Mouse (Mus musculus) cerebellum, adult 8-10 months (tissue): ENCODE data around the gene Kcnip4.
A peak's percentile ranks its signal among the peaks of the same experiment; 100 is the strongest.

Experiments
- DNase-seq: peaks from one replicate; pipeline ENCODE4 v3.0.0; 2022

Gene Kcnip4

DNA sequence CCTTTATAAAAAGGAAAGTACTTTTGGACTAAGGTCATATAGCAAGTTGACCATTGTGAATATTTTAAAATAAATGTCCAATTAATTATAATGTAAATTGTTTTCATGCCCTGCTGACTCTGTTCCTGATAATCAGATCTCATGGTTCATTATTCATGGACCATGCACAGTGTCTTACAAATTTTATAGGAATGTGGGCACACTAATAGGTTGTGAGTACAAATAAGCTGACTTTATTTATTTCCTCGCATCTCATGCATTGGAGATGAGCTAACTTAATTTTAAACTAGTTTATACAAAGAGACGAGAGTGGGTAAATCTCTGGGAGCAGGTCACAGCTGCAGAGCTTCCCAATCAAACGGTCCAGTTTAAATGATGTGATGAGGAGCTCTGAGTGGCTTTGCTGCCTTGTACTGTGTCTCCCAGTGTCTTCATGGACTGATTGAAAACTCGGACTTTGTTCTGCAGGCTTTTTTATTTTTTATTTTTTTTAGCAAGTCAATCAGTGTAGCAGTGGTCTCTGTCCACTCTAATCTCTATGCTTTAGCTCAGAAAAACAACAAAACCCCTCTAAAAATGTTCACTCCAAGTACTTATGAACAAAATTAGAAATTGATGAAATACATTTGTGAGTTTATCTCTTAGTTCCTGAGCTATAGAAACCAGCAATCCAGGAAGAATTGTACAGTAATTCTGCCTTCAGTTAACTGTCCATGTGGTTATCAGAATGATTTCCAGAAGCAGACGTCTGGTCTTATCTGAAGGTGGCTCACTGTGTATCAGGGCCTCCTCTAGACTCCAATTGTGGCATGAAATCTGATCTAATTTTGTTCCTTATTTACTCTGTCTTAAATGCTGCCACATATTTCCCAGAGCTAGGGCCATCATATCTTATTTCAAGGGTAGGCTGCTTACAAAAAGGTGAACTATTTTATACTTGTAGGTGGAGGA lies 979.6 kb downstream of the Kcnip4 start:
- no peak for DNase-seq

DNA sequence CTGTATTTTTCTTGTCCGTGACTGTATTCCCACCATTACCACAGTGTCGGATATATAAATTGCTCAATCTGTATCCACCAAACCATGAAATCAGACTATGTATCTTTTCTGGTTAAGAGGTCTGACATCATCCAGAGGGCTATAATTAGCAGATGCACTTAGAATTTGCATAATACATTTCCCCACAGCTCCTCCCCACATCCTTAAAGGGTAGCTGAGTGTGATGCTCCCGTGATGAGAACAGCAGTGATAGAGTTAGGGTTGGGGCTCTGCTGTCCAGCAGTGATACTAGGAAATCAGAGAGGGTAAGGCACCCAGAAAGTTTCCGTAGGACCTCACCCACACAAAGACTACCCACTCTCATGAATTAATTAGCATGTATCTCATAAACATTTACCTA lies 1006.7 kb downstream of the Kcnip4 start:
- DNase-seq, result no peak

DNA sequence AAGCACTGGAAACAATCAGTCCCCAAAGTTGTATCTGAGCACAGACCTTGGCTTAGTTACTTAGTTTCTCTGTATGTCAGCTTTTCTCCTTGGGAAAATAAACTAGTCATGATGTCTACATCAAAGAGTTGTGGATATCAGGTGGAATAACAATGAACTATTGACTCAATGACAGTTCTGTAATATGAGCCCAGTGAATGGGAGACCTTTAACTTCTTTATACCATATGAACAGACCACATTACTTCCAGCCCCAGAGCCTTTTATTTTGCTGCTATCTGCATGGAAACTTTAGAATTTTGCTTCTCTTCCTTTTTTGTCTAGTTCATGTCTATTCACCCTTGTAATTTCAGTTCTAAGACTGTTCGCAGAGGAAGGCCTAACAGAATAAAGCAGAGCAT lies 1011.4 kb downstream of the Kcnip4 start:
- DNase-seq, result no peak

DNA sequence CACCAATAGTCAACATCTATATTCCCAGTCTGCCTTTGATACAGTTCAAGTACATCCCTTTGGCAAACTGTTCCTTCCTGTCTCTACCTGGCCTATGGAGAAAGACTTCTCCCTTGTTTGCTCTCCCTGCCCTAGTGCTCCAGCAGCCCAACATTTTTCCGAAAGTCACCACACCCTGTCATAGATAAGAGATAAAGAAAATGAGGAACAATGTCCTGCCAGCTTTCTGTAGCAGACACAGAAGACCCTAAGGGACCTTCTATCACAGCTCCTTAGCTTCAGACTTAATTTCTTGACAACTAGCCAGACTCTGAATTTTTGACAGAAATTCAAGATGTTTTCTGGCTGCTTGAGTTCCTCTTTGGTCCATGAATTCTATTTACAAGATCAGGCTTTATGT lies 1013.4 kb downstream of the Kcnip4 start:
- no peak for DNase-seq

DNA sequence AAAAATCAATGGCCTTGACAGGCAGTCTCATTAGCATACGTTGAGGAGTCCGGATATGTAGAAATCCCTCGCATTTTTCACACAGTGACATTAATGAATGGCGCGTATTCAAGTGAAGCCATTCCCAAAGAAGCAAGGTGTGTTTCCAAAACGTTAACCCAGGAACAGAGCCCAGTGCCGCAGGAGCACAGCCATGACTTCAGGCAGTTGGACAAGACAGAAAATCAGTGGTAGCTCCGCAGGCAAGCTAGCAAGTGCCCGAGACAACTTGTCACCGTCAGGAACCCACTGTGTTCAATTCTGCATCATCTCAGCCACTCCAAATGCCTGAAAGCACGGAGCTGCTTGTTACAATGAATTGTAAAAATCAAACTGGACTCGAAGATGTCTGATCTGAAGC lies 1014.5 kb downstream of the Kcnip4 start:
- peak; percentile 23 for DNase-seq

DNA sequence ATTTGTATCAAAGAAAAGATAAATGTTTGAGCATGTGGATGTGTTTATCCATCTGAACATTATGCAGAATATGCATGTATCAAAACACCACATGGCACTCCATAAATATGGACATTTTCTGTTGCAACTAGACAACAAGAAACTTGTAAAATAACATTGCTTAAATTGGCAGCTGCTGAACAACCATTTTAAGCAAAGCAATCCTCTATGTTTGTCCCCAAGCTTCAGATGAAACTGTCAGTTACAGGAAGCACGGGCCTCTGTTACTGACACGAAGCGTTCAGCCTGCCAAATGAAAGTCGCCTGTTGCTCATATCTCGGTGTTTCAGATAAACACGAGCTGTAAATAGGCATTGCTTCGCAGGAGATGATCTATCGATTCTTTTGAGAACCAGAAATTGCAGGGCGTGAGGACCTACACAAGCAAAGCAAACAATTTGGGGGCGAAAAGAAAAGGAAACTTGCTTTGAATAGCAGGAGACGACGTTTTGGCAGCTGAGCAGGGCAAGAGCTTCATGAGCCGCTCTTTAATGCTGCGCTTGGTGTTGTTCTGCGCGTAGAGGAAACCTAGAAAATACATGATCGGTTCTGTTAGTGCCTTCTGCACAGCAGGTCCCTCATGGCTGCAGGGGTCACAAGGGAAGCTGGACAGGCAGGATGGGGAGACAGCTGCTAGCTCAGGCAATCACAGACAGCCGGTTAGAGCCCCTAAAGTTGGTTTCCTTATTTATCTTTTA lies 1015.3 kb downstream of the Kcnip4 start:
- DNase-seq, result peak; percentile 2

DNA sequence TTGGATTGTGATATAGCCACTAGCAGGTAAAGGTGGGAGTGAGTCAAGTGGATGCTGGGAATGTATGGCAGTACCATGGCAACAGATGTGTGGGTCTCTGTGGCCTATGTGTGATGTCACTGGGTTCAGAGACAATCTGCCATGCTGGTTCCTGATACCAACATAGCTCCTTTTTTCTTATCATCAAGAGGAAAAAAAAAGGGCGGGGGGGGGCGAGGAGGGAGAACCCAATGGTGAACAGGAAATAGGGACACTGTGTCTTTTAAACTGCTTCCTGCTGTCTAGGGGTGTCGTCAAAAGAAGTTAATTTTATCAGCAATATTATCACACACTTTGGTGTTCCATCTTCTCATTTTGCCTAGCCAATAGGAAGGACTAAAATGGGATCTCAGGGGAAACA lies 1021.6 kb downstream of the Kcnip4 start:
- DNase-seq, result no peak

DNA sequence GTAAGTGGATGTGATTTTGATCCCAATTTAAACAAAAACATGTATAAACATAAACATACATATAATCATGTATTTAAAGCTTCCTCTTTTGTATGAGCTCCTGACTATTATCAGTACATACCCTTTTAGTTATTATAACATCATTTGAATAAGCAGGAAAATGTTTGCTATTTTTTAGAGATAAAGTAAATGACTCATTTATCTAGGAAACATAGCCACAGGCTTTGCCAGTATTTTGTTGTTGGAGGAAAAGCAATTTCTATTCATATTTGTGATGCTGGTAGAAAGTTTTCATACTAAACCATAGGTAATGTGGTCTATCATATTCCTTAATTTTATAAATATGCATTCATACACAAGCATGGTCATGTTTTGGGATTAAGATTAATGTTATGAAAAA lies 1022.3 kb downstream of the Kcnip4 start:
- DNase-seq, result no peak

DNA sequence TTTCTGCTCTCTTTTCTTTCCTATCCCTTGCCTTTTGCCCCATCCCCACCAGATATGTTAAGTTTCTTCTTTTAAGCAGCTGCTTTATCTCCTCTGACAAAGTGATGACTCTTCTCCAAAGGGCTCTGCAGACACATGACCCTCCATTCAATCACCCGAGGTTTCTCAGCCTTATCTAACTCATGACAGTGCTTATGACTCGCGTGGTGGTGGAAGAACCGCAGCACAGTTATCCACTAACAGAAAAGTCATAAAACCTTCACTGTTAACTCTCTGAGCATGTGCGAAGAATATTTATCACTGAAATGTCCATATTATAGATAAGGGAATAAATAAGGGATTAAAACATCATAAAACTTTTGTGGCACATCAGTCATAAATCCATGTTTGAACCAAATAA lies 1024.5 kb downstream of the Kcnip4 start:
- no peak for DNase-seq

DNA sequence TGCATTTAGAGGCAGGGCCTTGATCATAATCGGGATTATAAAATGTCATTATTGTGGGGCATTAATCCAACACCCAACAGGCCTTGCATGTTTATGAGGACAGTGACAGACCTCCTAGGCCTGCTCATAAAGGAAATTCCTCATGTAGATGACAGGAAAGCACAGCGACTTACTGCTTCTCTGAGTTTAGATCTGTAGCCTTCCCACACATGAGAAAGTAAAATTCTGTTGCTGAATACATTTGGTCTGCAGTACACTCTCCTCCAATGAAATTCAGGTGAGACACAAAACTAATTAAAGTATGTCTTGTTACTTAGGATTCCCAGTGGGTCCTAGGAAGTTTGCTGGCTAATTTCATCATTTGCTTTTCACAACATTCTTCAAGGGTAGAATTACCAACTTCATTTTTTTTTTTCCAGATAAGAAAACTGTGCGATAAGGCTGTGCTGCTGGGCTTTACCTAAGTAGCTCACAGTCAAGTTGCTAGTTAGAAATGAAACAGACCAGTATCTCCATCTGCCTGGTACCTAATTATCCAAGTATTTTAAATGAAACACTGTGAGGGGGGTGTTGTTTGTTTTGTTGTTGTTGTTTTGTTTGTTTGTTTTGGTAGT lies 1033.7 kb downstream of the Kcnip4 start:
- no peak for DNase-seq

DNA sequence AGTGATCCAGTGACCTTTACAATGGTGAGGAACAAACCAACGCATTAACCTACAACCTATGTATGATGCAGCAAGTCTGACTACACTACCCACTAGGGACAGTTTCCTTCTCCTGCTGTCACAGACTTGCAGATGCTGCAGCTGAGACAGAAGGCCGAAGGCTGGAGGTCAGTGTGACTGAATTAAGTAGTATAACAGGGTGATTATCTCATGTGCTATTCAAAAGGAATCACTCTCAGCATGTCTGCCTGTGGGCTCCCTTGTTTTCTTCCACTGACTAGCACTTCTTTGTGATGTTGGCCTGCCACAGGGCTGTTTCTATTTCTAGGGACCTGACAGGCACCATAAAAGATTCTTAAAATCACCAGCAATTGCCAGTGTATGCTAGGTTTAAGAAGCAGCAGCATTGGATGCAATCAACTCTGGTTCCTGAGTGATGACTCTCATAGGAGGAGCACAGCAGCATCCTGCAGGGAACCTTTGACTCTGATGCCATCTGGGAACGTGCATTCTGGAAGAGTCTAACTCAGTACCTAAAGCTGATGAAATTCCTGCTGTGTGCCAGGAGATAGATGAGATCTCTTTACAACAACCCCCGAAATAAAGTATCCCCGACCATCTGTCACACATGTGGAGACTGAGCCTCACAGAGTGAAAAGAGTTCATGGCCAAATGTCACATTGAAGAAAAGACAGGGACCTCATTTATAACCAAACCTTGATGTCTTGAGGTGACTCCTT lies 1035.0 kb downstream of the Kcnip4 start:
- DNase-seq, result peak; percentile 2

DNA sequence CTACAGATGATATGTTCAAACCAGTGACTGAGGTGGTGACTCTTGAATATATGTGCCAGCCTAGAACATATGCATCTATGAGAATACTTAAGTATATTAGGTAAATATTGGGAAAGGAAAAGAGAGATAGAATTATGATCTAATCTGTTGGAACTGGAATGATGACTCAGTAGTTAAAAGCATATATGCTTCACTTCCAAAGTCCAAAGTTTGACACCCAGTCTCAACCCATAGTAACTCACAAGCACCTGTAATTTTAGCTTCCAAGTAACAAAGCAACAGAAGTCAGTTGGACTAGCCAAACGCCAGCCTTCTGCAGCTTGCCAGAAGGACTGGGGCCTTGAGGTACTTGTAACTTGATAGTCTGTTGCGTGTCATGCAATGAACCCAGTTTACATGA lies 1041.6 kb downstream of the Kcnip4 start:
- no peak for DNase-seq

DNA sequence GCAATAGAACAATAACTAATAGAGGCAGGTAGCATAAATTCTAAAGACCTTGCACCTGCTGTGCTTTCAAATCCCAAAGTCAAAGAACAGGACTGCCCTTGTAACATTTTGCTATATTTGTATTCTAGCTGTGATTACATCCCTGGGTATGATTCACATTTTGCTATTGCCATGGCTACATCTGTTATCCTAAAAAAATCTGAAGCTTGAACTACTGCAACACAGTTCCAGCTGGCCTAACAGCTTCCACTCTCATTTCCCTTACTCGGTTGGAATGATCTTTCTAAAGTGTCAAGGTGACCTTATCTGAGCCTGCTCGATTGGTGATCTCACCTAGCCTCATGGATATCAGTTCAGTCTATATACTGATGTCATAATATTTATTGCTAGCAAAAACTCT lies 1064.5 kb downstream of the Kcnip4 start:
- DNase-seq, result no peak

DNA sequence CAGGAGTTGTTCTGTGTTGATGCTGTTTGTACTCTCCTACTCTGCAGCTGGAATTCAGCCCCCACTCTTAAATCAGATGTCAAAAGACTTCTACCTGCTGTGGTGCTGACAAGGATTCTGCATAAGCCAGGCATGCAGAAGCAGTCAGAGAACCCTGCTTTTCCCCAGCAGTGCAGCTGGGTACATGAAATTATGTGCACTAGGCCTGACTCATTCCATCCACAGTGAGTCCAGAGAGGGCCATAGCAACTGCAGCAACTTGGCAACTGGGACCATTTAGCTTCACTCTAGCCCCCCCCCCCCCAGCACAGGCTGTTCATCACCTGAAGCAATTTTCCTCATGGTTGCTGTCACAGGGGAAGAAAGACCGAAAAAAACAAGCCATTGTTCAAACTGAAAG lies 1075.8 kb downstream of the Kcnip4 start:
- DNase-seq, result no peak

DNA sequence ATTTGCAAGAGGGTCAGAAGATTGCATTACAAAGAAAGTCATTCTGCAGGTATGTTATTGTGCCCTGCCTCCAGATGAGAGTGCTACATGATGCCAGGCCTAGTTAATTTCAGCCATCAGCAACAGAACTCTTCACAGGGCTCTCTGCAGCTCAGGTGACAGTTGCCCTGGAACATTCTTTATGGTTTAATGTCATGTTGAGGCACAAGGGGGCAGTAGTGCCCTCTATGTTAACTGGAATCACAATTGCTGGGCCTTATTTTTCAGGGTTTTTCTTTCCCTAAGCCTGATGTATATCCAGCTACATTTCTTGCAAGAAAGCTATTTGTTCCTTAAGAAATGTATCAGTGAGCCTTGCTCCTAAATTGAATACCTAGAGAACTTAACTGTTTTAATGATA lies 1094.2 kb downstream of the Kcnip4 start:
- DNase-seq, result peak; percentile 42

DNA sequence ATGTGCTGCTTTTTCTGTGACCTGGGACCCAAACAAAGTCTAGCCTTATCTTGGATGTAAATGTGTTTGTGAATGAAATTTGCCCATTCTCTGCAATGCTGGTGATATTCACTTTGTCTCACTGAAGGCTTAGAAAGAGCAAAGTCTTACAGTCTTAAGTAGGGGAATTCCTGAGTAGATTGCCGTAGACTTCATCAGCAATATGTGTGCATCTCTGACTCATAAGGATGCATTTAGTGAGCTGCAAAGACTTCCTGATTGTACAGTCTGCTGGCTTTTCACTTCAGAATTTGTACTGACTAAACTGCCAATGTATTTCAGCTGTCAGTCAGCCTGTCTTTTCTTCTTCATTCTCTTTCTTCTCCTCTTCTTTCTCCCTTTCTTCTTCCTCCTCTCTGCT lies 1102.8 kb downstream of the Kcnip4 start:
- DNase-seq, result no peak

DNA sequence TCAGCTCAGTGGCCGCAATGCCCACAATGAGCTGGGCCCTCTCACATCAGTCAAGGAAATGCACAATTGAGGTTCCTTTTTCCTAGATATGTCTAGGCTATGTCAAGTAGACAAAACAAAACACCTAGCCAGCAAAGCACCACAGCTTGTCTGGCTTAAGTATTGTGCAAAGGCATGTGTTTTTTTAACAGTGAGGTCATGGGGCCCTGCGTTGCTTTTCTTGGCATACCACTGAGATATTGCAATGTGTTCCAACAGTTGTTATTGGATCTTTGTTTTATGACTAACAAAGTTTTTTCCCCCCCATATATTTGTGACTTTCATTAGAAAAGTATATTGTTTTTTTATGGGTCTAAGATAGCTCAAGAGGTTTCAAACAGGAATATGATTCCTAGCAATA lies 1105.0 kb downstream of the Kcnip4 start:
- no peak for DNase-seq

DNA sequence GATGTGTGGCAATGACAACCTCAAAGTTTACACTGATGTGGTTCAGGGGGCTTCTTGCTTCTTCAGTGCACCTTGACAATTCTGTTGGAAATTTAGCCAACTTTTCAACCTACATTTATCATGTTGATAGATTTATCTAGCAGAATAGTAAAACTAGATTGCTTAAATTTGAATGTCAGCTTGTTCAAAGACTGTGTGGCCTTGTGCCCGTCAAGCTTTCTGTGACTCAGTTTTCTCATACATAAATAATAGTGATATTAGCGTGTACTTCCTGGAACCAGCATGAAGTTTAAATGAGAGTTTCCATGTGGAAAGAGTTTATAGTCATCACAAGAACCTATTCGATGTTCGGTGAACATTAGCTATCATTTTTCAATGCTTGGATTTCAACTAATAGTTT lies 1112.4 kb downstream of the Kcnip4 start:
- DNase-seq, result no peak

DNA sequence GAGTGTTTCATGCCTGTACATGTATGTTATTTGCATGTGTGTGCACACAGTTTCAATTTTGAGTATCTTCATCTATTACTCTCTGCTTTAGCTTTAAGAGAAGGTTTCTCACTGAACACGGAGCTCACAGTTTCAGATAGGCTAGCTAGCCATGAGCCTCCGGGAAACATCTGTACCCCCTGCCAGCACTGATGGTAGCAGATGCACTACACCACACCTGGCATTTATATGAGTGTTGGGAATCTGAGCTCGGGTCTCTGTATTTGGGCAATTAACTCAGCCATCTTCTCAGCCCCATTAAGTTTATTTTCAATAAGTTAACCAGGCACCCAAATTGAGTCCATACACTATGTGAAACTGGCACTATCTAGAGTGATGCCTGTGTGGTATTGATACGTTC lies 1113.2 kb downstream of the Kcnip4 start:
- DNase-seq, result no peak

DNA sequence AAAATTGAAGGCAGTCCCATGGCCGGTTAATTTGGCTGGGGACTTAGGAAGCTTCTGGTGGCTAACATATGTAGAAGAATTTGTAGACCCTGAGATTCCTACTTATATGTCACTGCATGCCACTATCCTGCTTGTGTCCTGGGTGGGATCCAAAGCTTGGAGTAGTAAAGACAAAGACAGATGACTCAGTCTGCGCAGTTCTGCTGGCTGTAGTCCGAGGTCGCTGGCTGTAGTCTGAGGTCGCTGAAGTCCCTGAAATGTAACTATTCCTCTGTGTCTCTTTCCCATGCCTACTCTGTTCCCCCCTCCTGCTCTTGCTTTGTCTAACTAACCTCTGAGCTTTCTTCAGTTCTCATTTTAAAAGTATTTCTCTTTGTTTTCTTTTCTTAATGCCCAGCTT lies 1114.4 kb downstream of the Kcnip4 start:
- DNase-seq, result no peak

DNA sequence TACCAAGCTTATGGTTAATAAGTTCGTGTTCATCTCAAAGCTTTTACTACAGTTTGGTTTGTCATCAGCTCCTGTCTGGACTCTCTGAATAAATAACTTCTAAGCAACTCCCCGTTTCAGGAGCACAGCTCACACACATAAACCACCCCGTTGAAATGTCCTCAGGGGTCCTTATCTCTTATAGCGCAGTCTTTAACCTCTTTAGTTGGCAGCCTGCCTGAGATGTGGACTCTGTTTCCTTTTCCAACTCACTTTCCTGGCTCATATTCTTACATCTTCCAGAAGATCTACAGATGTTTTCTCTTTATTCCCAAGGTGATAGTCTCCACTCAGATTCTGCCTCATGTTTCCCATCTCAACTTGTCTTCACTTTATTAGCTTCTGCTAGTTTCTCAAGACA lies 1116.4 kb downstream of the Kcnip4 start:
- no peak for DNase-seq

DNA sequence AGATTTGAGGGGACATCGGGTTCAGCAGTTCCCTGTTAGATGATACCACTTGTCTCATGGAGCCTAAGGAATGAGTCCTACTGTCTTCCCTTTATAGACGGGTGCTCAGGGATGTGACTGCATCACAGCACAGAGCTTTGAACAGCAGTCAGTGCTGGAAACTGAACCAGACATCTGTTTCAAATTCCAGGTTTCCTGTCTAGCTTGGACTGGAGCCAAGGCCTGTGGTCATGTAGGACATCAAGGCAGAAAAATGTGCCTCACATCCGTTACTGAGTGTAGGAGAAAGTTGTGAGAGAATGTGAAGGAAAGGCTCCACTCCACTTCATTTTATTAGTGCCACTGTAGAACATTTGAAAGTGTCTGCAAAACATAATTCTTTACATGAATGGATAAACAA lies 1122.2 kb downstream of the Kcnip4 start:
- DNase-seq, result no peak
